Mouse (Mus musculus): ENCODE measurements around the gene Ago4.
A peak's percentile ranks its signal among the peaks of the same experiment; 100 is the strongest.
"Not testable (repeated sequence)": the region's sequence is repeated elsewhere in the genome, so short reads cannot be mapped to it uniquely, and the experiment has no call there.

Gene Ago4

GRCm38 (mm10) chr4:126532827-126533728 is at the start of gene Ago4:
Ago4 (minus strand) TSS chr4:126533472.
- peak; percentile 10 for DNase-seq (ENCODE audit: extremely low read depth, insufficient read length, low spot score)

GRCm38 (mm10) chr4:126579077-126579476 is 45.8 kb upstream of the Ago4 start:
- DNase-seq (ENCODE audit: extremely low read depth, insufficient read length, low spot score), result no peak

GRCm38 (mm10) chr4:126577920-126578319 is 44.6 kb upstream of the Ago4 start:
- DNase-seq (ENCODE audit: extremely low read depth, insufficient read length, low spot score), result no peak

GRCm38 (mm10) chr4:126576281-126576680 is 43.0 kb upstream of the Ago4 start:
- no peak for DNase-seq (ENCODE audit: extremely low read depth, insufficient read length, low spot score)

- DNase-seq (ENCODE audit: extremely low read depth, insufficient read length, low spot score), result no peak
Measured at GRCm38 (mm10) chr4:126569783-126570182, 36.5 kb upstream of the Ago4 start.

GRCm38 (mm10) chr4:126567243-126567642 is 34.0 kb upstream of the Ago4 start:
- no peak for DNase-seq (ENCODE audit: extremely low read depth, insufficient read length, low spot score)

- no peak for DNase-seq (ENCODE audit: extremely low read depth, insufficient read length, low spot score)
Measured at GRCm38 (mm10) chr4:126563798-126564197, 30.5 kb upstream of the Ago4 start.

GRCm38 (mm10) chr4:126556809-126557711 is 23.8 kb upstream of the Ago4 start, which contains the start of gene Clspn:
Clspn (plus strand) TSS chr4:126556935.
- DNase-seq (ENCODE audit: extremely low read depth, insufficient read length, low spot score), result peak; percentile 90

- no peak for DNase-seq (ENCODE audit: extremely low read depth, insufficient read length, low spot score)
Measured at GRCm38 (mm10) chr4:126554462-126554861, 21.2 kb upstream of the Ago4 start.

GRCm38 (mm10) chr4:126553685-126554084 is 20.4 kb upstream of the Ago4 start:
- DNase-seq (ENCODE audit: extremely low read depth, insufficient read length, low spot score), result no peak

GRCm38 (mm10) chr4:126553105-126553504 is 19.8 kb upstream of the Ago4 start:
- DNase-seq (ENCODE audit: extremely low read depth, insufficient read length, low spot score), result no peak

GRCm38 (mm10) chr4:126552136-126552535 is 18.9 kb upstream of the Ago4 start:
- DNase-seq (ENCODE audit: extremely low read depth, insufficient read length, low spot score), result no peak

- no peak for DNase-seq (ENCODE audit: extremely low read depth, insufficient read length, low spot score)
Measured at GRCm38 (mm10) chr4:126546183-126546582, 12.9 kb upstream of the Ago4 start.

GRCm38 (mm10) chr4:126545703-126546102 is 12.4 kb upstream of the Ago4 start:
- no peak for DNase-seq (ENCODE audit: extremely low read depth, insufficient read length, low spot score)

GRCm38 (mm10) chr4:126545016-126545415 is 11.7 kb upstream of the Ago4 start:
- DNase-seq (ENCODE audit: extremely low read depth, insufficient read length, low spot score), result no peak

GRCm38 (mm10) chr4:126542838-126543237 is 9.6 kb upstream of the Ago4 start:
- DNase-seq (ENCODE audit: extremely low read depth, insufficient read length, low spot score), result no peak

GRCm38 (mm10) chr4:126540487-126541071 is 7.3 kb upstream of the Ago4 start:
- DNase-seq (ENCODE audit: extremely low read depth, insufficient read length, low spot score), result no peak

- DNase-seq (ENCODE audit: extremely low read depth, insufficient read length, low spot score), result no peak
Measured at GRCm38 (mm10) chr4:126536865-126537264, 3.6 kb upstream of the Ago4 start.

- DNase-seq (ENCODE audit: extremely low read depth, insufficient read length, low spot score), result not testable (repeated sequence)
Measured at GRCm38 (mm10) chr4:126535631-126536030, 2.4 kb upstream of the Ago4 start.

- DNase-seq (ENCODE audit: extremely low read depth, insufficient read length, low spot score), result no peak
Measured at GRCm38 (mm10) chr4:126533729-126534070, 428 bp upstream of the Ago4 start.

- DNase-seq (ENCODE audit: extremely low read depth, insufficient read length, low spot score), result no peak
Measured at GRCm38 (mm10) chr4:126532292-126532691, 980 bp downstream of the Ago4 start.

Measured in 3134 (cell line).